Mouse (Mus musculus) cerebellum, postnatal 14 days (tissue): ENCODE data around the gene Zcchc3.
"Not testable (repeated sequence)": the region's sequence is repeated elsewhere in the genome, so short reads cannot be mapped to it uniquely, and the experiment has no call there.

Experiments used
- DNase-seq, 2 experiments: peaks; one replicate each; pipeline ENCODE4 v3.0.0; 2021; ENCODE audit warnings: mixed read lengths in 2 of 2

Zcchc3 gene

GRCm38 (mm10) chr2:152414591-152415165, at the start of gene Zcchc3:
Gene Zcchc3 (minus strand): TSS chr2:152415027.
- peak; percentile 91 to 92 for DNase-seq

GRCm38 (mm10) chr2:152459241-152459640, 44.4 kb upstream of the Zcchc3 start:
- DNase-seq: no peak

DNA sequence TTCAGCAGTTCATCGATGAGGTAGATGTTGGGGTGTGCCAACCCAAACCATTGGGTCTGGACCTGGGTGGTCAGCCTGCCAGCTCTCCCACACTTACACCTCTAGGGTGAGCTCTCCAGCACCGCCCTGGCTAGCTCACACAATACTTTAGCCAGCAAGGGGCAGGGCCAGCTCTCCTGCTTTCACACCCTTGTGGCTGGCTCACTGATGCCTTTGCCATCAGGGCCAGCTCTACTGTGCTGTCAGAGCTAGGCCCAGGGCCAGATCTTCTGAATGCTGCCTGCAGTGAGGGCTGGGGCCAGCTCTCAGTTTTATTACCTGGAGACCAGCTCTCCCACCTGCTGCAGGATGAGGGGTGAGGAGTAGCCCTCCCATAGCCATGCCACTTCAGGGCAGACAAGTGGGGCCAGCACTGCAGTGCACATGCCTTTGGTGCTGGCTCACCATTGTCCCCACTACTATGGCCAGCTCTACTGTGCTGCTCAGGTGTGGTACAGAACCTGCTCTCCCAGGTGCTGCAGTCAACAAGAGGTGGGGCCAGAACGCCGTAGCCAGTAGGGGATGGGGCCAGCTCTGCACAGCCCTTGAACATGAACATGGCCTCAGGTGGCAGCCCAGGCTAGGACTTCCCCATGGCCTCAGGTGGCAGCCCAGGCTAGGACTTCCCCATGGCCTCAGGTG, 37.4 kb upstream of the Zcchc3 start:
- peak; percentile 76 to 80 for DNase-seq

- peak; percentile 94 to 95 for DNase-seq
Measured at GRCm38 (mm10) chr2:152450241-152450640, 35.4 kb upstream of the Zcchc3 start.

GRCm38 (mm10) chr2:152447461-152447860, 32.6 kb upstream of the Zcchc3 start:
- DNase-seq: no peak

DNA sequence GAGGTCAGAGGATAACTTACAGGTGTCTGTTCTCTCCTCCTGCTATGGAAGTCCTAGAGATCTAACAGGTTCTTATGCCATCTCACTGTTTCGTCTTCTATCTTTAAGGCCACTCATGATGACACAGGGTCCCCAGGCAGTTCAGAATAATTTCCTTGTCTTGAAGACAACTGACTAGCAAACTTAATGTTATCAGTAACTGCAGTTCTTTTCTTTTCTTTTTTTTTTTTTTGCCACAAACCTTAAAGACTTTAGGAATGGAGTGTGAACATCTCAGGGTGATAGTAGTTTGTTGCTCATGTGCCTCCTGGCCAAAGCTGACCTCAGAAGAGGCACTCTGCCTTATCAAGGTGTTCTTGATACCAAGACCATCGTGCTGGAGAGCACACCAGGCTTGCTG, 31.8 kb upstream of the Zcchc3 start:
- no peak for DNase-seq

DNA sequence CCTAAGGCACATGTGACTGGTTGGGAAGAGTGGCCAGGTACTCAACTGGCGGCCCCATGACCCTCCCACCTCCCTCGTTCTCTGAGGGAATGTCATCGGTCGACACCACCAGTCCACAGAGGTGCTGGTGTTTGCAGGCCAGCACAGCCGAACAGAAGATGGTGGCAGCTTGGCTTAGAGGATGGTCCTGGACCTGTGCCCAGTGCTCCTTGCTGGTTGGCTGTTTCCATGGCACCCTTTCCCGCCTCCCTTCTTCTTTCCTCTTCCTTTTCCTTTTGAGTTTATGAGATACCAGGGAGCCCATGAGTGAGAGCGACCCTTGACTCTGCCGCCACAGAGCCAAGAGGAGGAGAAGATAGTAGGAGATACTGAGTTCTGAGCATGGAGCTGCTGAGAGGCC, 28.5 kb upstream of the Zcchc3 start:
- peak; percentile 79 to 87 for DNase-seq

- no peak for DNase-seq
Measured at GRCm38 (mm10) chr2:152442322-152442721, 27.5 kb upstream of the Zcchc3 start.

- peak; percentile 40 to 42 for DNase-seq
Measured at GRCm38 (mm10) chr2:152439833-152440232, 25.0 kb upstream of the Zcchc3 start.

- no peak for DNase-seq
Measured at GRCm38 (mm10) chr2:152438963-152439362, 24.1 kb upstream of the Zcchc3 start.

- DNase-seq: peak; percentile 95 to 96
Measured at GRCm38 (mm10) chr2:152436983-152437860, 22.4 kb upstream of the Zcchc3 start.

GRCm38 (mm10) chr2:152436405-152436901, 21.6 kb upstream of the Zcchc3 start:
- DNase-seq: no peak

DNA sequence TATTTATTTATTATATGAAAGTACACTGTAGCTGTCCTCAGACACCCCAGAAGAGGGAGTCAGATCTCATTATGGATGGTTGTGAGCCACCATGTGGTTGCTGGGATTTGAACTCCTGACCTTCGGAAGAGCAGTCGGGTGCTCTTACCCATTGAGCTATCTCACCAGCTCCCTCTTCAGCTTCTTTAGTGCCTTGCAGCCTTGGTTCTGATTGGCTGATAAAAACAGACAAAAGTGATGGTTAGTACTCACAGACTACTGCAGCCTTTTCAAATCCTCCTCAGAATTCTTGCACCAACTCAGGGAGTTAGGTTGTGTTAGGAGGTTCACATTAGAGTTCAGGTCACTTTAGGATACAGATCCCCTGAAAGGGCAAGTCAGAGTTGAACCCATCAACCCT, 13.7 kb upstream of the Zcchc3 start:
- DNase-seq: not testable (repeated sequence)

GRCm38 (mm10) chr2:152427493-152427892, 12.7 kb upstream of the Zcchc3 start:
- DNase-seq: no peak

DNA sequence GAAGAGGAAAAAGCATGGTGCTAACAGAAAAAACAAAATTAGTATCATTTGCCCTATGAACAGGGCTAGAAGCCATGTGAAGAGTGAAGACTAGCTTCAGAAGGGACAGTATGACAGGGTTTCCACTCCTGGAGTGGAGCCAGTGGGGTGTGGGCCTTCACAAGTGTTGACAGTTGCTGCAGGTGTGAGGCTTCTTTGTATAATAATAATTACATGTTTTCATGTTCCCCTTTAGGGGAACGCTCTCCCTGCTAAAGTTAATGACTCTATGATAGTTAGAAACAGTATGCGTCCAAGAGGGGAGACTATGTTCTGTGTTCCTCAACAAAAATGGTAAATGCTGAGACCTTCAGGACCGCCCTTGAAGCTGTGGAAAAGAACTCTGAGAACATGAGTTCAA, 959 bp upstream of the Zcchc3 start:
- DNase-seq: peak in 1 of 2 experiments; percentile 49

DNA sequence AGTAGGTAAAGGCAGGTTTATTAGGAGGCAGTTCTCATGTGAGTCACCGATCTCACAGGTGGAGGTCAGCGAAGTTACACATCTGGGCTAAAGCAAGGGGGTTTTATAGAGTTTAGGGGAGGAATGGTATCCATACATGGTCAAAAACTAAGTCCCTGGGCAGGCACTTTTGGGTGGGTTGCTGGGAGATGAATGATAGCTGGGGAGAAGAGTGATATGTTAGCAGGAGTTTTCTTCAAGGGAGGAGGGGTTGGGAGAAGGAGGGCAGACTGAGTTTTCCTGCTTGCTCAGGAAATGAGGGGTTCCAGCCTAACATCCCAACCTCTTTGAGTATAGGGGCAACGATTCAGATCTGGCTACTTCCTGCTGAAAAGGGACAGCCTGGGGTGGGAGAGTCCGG, 460 bp upstream of the Zcchc3 start, which contains the start of gene 6820408C15Rik:
Gene 6820408C15Rik (plus strand): TSS at position 301 of the 400 bp plus-strand sequence.
- no peak for DNase-seq

DNA sequence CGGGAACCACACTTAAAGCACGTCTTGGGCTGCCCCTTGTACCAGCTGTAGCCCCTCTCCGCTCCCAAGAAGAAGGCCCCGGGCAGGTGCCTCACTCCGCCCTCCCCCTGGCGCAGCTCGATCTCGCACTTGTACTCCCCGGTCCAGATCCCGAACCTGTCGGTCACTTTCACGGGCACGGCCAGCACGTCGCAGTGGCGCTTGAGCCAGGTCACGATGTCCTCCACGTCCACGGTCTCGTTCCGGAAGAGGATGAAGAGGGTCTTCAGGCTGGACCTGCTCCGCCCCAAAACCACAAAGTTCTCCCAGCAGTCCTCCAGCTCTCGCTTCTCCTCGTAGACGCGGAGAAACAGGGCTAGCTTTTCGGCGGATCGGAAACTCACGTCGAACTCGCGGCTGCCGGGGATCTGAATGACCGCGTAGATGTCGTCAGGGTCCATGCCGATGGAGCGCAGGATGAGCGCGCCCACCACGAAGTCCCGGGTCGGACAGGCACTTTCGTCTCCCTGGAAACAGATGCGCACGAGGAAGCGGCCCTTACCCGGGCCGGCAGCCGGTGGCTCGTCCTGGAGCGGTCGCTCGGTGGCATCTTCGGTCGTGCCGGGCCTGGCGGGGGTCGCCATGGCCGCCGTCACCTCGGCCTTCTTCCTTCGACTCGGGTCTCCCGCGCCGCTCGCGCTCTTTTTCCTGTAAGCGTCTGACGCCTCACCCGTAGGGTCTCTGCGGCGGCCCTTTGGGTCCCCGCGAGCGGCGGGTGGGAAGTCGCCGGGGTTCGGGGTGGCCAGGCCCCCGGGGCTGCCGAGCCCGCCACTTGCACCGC, 852 bp downstream of the Zcchc3 start:
- peak; percentile 62 to 63 for DNase-seq

- DNase-seq: peak; percentile 44 to 51
Measured at GRCm38 (mm10) chr2:152413158-152413764, 1.6 kb downstream of the Zcchc3 start.

DNA sequence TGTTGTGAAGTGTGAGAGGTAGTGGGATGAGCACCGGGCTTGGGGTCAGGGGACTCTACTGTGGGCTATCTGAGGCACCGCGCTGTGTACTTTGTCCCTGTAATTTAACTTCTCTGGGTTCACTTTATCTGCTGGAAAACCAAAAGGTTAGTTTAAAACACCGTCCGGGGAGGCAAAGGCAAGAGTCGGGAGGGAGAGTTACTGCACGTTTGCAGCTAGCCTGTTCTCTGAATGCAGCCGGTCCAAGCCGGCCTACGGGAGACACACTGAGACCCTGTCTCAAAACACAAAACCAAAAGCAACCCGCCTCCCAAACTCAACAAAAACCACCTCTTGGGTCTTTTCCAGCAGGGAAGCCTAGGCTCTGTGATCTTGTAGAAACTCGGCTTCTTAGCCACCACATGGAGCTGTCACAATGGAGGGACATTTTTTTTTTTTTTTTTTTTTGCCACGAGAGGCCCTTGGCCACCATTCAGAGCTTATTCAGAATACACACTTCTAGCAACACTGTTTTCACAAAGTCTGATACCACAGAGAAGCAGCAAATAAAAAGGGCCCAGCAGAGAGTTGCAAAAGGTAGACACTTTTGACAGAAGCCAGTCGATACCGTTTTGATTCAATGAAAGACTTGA, 2.2 kb downstream of the Zcchc3 start:
- DNase-seq: peak in 1 of 2 experiments; percentile 38

DNA sequence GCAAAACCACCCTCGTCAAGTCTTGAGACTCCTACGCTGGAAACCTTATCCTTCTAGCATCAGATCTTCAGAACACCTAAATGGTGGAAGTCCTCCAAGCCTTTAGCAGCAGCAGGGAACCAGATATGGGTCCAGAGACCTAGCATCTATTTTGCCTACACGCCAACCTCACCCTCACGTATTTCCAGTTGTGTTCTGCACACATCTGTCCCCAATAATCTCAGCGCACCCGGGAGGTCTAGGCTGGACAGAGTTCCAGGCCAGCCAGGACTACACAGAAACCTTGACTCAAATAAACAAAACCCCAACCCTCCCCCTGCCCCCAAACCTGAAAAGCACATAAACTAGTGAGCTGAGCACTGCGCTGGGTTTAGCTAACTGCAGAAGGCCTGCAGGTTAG, 3.4 kb downstream of the Zcchc3 start:
- no peak for DNase-seq

GRCm38 (mm10) chr2:152410971-152411371, 3.9 kb downstream of the Zcchc3 start:
- DNase-seq: peak; percentile 83 to 90
